9 mouse cellular contexts compared by ENCODE assay signal in genomic region chr9:32117876-32118275, GRCm38 (mm10). TPM values are rescaled to one million over a fixed set of nuclear protein-coding genes. Genes with fewer than 3 reads are reported as not detected.
DNase-seq lines count a peak whose midpoint lies in the region; ATAC-seq and TF ChIP-seq lines count a peak whose summit lies in the region.
"Had no signal": no experiment of that assay in that cellular context is flagged by ENCODE, and none has a peak within 500 bp of the region (broad histone marks: within the 10 kb centered on the region; RNA-seq: fewer than 3 reads in every experiment).

No protein-coding gene starts in this region.

- no peak for TF ChIP-seq POLR2A in limb, embryonic 14.5 days (IDR thresholded peaks at IDR 0.05; ENCODE audit: borderline replicate concordance, extremely low read depth, insufficient read depth, insufficient read length)

- peaks cover 6% of the 10 kb centered on the region for H3K9me3 ChIP-seq in limb, embryonic 14.5 days (ENCODE audit: control insufficient read depth, low read length)
- H3K9me3 ChIP-seq in limb, embryonic 10.5 days (replicated peaks), result no peaks in the 10 kb centered on the region
- no peaks in the 10 kb centered on the region for H3K9me3 ChIP-seq in embryonic facial prominence, embryonic 15.5 days (replicated peaks)

- H3K4me2 ChIP-seq in limb, embryonic 14.5 days (replicated peaks; ENCODE audit: low read depth, low read length, severe bottlenecking), result no peak overlapping the region
- H3K4me2 ChIP-seq in embryonic facial prominence, embryonic 15.5 days (replicated peaks), result no peak overlapping the region

- no peak overlapping the region for H3K4me3 ChIP-seq in limb, embryonic 14.5 days (replicated peaks; ENCODE audit: low read length)
- no peak overlapping the region for H3K4me3 ChIP-seq in limb, embryonic 10.5 days
- H3K4me3 ChIP-seq in embryonic facial prominence, embryonic 15.5 days (replicated peaks), result no peak overlapping the region
- H3K4me3 ChIP-seq: heart, adult 2 months had no signal

- no peak overlapping the region for H3K27ac ChIP-seq in limb, embryonic 14.5 days (replicated peaks; ENCODE audit: low read depth, low read length)
- no peak overlapping the region for H3K27ac ChIP-seq in limb, embryonic 10.5 days
- H3K27ac ChIP-seq in embryonic facial prominence, embryonic 15.5 days (replicated peaks), result peak overlapping the region; percentile 48
- H3K27ac ChIP-seq: heart, adult 2 months had no signal

- no peaks in the 10 kb centered on the region for H3K27me3 ChIP-seq in limb, embryonic 14.5 days (ENCODE audit: control insufficient read depth, insufficient read depth, low read length)
- H3K27me3 ChIP-seq in limb, embryonic 10.5 days (ENCODE audit: low read depth, poor library complexity, severe bottlenecking), result no peaks in the 10 kb centered on the region
- H3K27me3 ChIP-seq in embryonic facial prominence, embryonic 15.5 days, result no peaks in the 10 kb centered on the region

- no peak overlapping the region for H3K9ac ChIP-seq in limb, embryonic 14.5 days (ENCODE audit: low read depth, low read length, severe bottlenecking)
- H3K9ac ChIP-seq in embryonic facial prominence, embryonic 15.5 days, result no peak overlapping the region

- 31% methylated on average over 4 of the region's 4 CpGs for WGBS in limb, embryonic 14.5 days
- WGBS in limb, embryonic 10.5 days, result 62% methylated on average over 4 of the region's 4 CpGs
- WGBS in embryonic facial prominence, embryonic 15.5 days, result 31% methylated on average over 4 of the region's 4 CpGs

- no peak for ATAC-seq in limb, embryonic 14.5 days (ENCODE audit: low FRiP score, low read depth)
- no peak for ATAC-seq in embryonic facial prominence, embryonic 15.5 days (ENCODE audit: insufficient number of reproducible peaks, low FRiP score, low TSS enrichment, low read depth)
- peak; percentile 65 to 77; a peak in 3 of 4 replicates for ATAC-seq in hematopoietic stem cell, adult 5-6 weeks (replicated peaks in 1 of 2; ENCODE audit: insufficient read depth in 1 of 2, low FRiP score in 2 of 2, low TSS enrichment in 1 of 2, low read depth in 1 of 2, poor library complexity in 2 of 2, severe bottlenecking in 2 of 2)

- no peaks in the 10 kb centered on the region for H3K4me1 ChIP-seq in limb, embryonic 14.5 days (ENCODE audit: control insufficient read depth, insufficient read depth, low read length)
- 0 out of 2 replicates have a peak, but pooled peaks cover 2% of the 10 kb centered on the region for H3K4me1 ChIP-seq in limb, embryonic 10.5 days
- H3K4me1 ChIP-seq in embryonic facial prominence, embryonic 15.5 days, result peaks cover 5% of the 10 kb centered on the region; the same call in 1 of the 2 replicates

- no peaks in the 10 kb centered on the region for H3K36me3 ChIP-seq in limb, embryonic 14.5 days (ENCODE audit: control insufficient read depth, insufficient read depth, low read length)
- H3K36me3 ChIP-seq in limb, embryonic 10.5 days, result no peaks in the 10 kb centered on the region
- no peaks in the 10 kb centered on the region for H3K36me3 ChIP-seq in embryonic facial prominence, embryonic 15.5 days

- peak; percentile 16 for DNase-seq in limb, embryonic 14.5 days (ENCODE audit: low spot score)
- no peak for DNase-seq in limb, embryonic 10.5 days (ENCODE audit: low spot score)
- DNase-seq in lung, postnatal 4 days, result peak; percentile 27 to 41
- no peak for DNase-seq in spleen, postnatal 36 days (ENCODE audit: low spot score in 2 of 2)
- no peak for DNase-seq in frontal cortex, postnatal 14 days (ENCODE audit: low spot score in 2 of 2)
- DNase-seq: cerebellum, adult 8-10 months had no signal

RNA-seq across cellular contexts. Expression of gene Arhgap32, which starts 1.9 kb away (rescaled TPM):
- polyA plus RNA-seq in limb, embryonic 14.5 days (2012; rRNA removed), result 8.9 and 10.9 TPM in 2 replicates
- 12.1 and 12.5 TPM in 2 replicates for polyA plus RNA-seq in limb, embryonic 14.5 days (2014; fragmentation: Nextera tagmentation; extraction: Ambion mirVana)
- 3.4 and 4.2 TPM in 2 replicates for polyA plus RNA-seq in limb, embryonic 10.5 days (2016; fragmentation: Nextera tagmentation; extraction: Ambion mirVana)
- 8.3 and 9.4 TPM in 2 replicates for polyA plus RNA-seq in embryonic facial prominence, embryonic 15.5 days (2015; fragmentation: Nextera tagmentation; extraction: Ambion mirVana)
- total RNA-seq in hematopoietic stem cell, adult 5-6 weeks (2017), result 22.4 and 27.0 TPM in 2 replicates

Comparison
In these comparisons a context has a peak if more than half of its experiments do, and no peak if none do; other contexts are left out.
1. DNase-seq: peak in limb, embryonic 14.5 days (single experiment) and lung, postnatal 4 days (2 of 2); none in limb, embryonic 10.5 days (single experiment), spleen, postnatal 36 days (0 of 2) and frontal cortex, postnatal 14 days (0 of 2).
2. ATAC-seq: peak in hematopoietic stem cell, adult 5-6 weeks (2 of 2); none in limb, embryonic 14.5 days (single experiment) and embryonic facial prominence, embryonic 15.5 days (single experiment).